Comparison of ENCODE assay signal across 8 mouse cellular contexts in the genomic region with DNA sequence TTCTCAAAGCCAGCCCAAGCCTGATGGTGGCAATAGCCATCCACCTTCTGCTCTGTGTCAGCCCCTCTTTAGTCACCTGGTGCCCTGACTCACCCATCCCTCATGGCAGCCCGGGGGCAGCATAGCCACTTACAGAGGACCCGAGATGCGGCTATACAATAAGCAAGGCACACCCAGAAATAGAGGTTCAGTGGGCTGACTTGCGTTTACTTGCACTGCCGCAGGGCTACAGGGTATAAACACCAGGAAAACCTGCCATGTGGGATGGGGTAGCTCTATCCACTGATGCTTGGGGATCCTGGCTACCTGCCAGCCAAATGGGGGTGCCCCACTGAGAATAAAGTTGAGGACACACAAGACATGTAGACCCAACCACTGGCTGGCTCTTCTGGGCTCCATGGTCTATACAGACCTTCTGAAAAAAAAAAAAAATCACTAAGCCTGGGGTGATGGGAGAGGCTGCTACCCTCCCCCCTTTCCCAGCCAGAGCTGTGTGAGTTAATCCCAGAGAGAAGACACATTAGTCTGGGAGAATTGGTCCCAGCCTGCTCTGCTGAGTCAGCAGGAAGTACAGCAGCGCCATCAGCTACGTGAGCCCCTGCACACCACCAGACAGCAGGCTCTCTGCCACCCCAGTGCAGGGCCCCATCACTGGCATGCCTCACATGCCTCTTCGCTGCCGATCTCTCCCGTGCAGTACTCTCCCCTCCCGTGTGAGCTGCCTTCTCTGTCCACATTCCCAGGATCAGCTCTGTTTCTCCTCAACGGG. TPM values are rescaled to one million over a fixed set of nuclear protein-coding genes. Genes with fewer than 3 reads are reported as not detected.
DNase-seq lines count a peak whose midpoint lies in the region; ATAC-seq and TF ChIP-seq lines count a peak whose summit lies in the region.

No protein-coding gene starts in this region.

- WGBS in heart, embryonic 12.5 days: 19% methylated on average over 12 of the region's 12 CpGs
- WGBS in hindbrain, embryonic 16.5 days: 36% methylated on average over 12 of the region's 12 CpGs
- 50% methylated on average over 12 of the region's 12 CpGs for WGBS in midbrain, embryonic 16.5 days
- WGBS in lung, adult 2 months: 36% methylated on average over 12 of the region's 12 CpGs

- TF ChIP-seq CTCF in lung, adult 2 months (IDR thresholded peaks at IDR 0.05; ENCODE audit: insufficient read depth, low read length): no peak

- H3K4me3 ChIP-seq in heart, embryonic 12.5 days: no peak overlapping the region
- H3K4me3 ChIP-seq in hindbrain, embryonic 16.5 days (ENCODE audit: low read length): no peak overlapping the region
- H3K4me3 ChIP-seq in midbrain, embryonic 16.5 days (ENCODE audit: low read depth, low read length): no peak overlapping the region
- no peak overlapping the region for H3K4me3 ChIP-seq in lung, adult 2 months (replicated peaks; ENCODE audit: extremely low read depth, low read depth, low read length)

- H3K9ac ChIP-seq in heart, embryonic 12.5 days: no peak overlapping the region; the same call in 1 of the 2 replicates
- H3K9ac ChIP-seq in hindbrain, embryonic 16.5 days (ENCODE audit: low read depth, low read length): peak overlapping the region; percentile 29; the same call in 1 of the 2 replicates
- H3K9ac ChIP-seq in midbrain, embryonic 16.5 days (ENCODE audit: low read depth, low read length): 0 out of 2 replicates have a peak overlapping the region, but pooled peaks have one; percentile 17

- ATAC-seq in heart, embryonic 12.5 days (ENCODE audit: insufficient number of reproducible peaks, low FRiP score): peak; percentile 83
- ATAC-seq in hindbrain, embryonic 16.5 days: peak; percentile 59
- peak; percentile 55 for ATAC-seq in midbrain, embryonic 16.5 days

- peaks cover 57% of the 10 kb centered on the region for H3K4me1 ChIP-seq in heart, embryonic 12.5 days (replicated peaks)
- peaks cover 7% of the 10 kb centered on the region for H3K4me1 ChIP-seq in hindbrain, embryonic 16.5 days (ENCODE audit: control insufficient read depth, insufficient read depth, low read depth, low read length)
- H3K4me1 ChIP-seq in midbrain, embryonic 16.5 days (ENCODE audit: control insufficient read depth, insufficient read depth, low read length): no peaks in the 10 kb centered on the region; the same call in 1 of the 2 replicates
- H3K4me1 ChIP-seq in lung, adult 2 months (ENCODE audit: control insufficient read depth, insufficient read depth, low read length): no peaks in the 10 kb centered on the region

- no peaks in the 10 kb centered on the region for H3K9me3 ChIP-seq in heart, embryonic 12.5 days (replicated peaks)
- H3K9me3 ChIP-seq in hindbrain, embryonic 16.5 days (ENCODE audit: control insufficient read depth, low read length): no peaks in the 10 kb centered on the region
- no peaks in the 10 kb centered on the region for H3K9me3 ChIP-seq in midbrain, embryonic 16.5 days (replicated peaks; ENCODE audit: control insufficient read depth, low read length, poor library complexity, severe bottlenecking)

- no peaks in the 10 kb centered on the region for H3K27me3 ChIP-seq in heart, embryonic 12.5 days (replicated peaks)
- no peaks in the 10 kb centered on the region for H3K27me3 ChIP-seq in hindbrain, embryonic 16.5 days (replicated peaks; ENCODE audit: control insufficient read depth, insufficient read depth, low read length)
- no peaks in the 10 kb centered on the region for H3K27me3 ChIP-seq in midbrain, embryonic 16.5 days (ENCODE audit: control insufficient read depth, insufficient read depth, low read depth, low read length)

- intact Hi-C loops in gastrocnemius, postnatal 36 days (cut with DNase I): no loop called here

- no peaks in the 10 kb centered on the region for H3K36me3 ChIP-seq in heart, embryonic 12.5 days
- no peaks in the 10 kb centered on the region for H3K36me3 ChIP-seq in hindbrain, embryonic 16.5 days (ENCODE audit: control insufficient read depth, insufficient read depth, low read length)
- no peaks in the 10 kb centered on the region for H3K36me3 ChIP-seq in midbrain, embryonic 16.5 days (ENCODE audit: control insufficient read depth, insufficient read depth, low read length)

- no peak for TF ChIP-seq POLR2A in lung, adult 2 months (IDR thresholded peaks at IDR 0.05; ENCODE audit: borderline replicate concordance, extremely low read depth, low read depth, low read length)

- H3K4me2 ChIP-seq in heart, embryonic 12.5 days: peak overlapping the region; percentile 30
- H3K4me2 ChIP-seq in hindbrain, embryonic 16.5 days (ENCODE audit: low read length): peak overlapping the region; percentile 18
- H3K4me2 ChIP-seq in midbrain, embryonic 16.5 days (ENCODE audit: low read length): peak overlapping the region; percentile 15; the same call in 1 of the 2 replicates

- no peak for DNase-seq in heart, adult 18-20 months
- peak; percentile 35 for DNase-seq in embryo, embryonic 11.5 days (ENCODE audit: low read depth, low spot score)
- no peak for DNase-seq in gastrocnemius, postnatal 25 days
- DNase-seq in gastrocnemius, postnatal 36 days: no peak
- DNase-seq in lung, adult 2 months: no peak

- peak overlapping the region; percentile 97 for H3K27ac ChIP-seq in heart, embryonic 12.5 days (ENCODE audit: poor library complexity, severe bottlenecking)
- H3K27ac ChIP-seq in hindbrain, embryonic 16.5 days (ENCODE audit: low read depth, low read length): no peak overlapping the region
- H3K27ac ChIP-seq in midbrain, embryonic 16.5 days (ENCODE audit: low read length): no peak overlapping the region

RNA-seq across cellular contexts. Expression of gene Lao1, which starts 57.8 kb away (rescaled TPM):
- polyA plus RNA-seq in heart, embryonic 12.5 days (2016; fragmentation: Nextera tagmentation; extraction: Ambion mirVana): not detected in 2 replicates
- total RNA-seq in heart, adult 18-20 months (2021): under 1 TPM; 0.10 to 0.62 TPM
- 0.06 and 0.09 TPM in 2 replicates for polyA plus RNA-seq in hindbrain, embryonic 16.5 days (2015; fragmentation: Nextera tagmentation; extraction: Ambion mirVana)
- polyA plus RNA-seq in midbrain, embryonic 16.5 days (2015; fragmentation: Nextera tagmentation; extraction: Ambion mirVana): not detected in 2 replicates
- under 1 TPM; 0.38 to 0.88 TPM for total RNA-seq in gastrocnemius, postnatal 25 days (2021)
- under 1 TPM; 0.36 to 0.86 TPM for total RNA-seq in gastrocnemius, postnatal 36 days (2021)
- not detected in 2 replicates for polyA plus RNA-seq in lung, adult 2 months (2012; rRNA removed)
